Mouse (Mus musculus) CH12.LX (cell line): ENCODE measurements at regions not wholly inside any gene's neighbourhood (a gene's known extent, or its start where the extent isn't known, plus 50 kb on each side); places are given as distances from the start of the nearest gene placed in this dataset.

Source experiments
- CTCF ChIP-seq, 2 experiments: IDR thresholded peaks in 1 of 2; conservative IDR thresholded peaks in 1 of 2; 2 replicates each; pipeline ENCODE4 v1.5.1; 2011 to 2012; ENCODE audit warnings: low read depth in 2 of 2, low read length in 2 of 2, improper control_type of control experiment in 1 of 2, inconsistent platforms in 1 of 2, mild to moderate bottlenecking in 1 of 2, moderate library complexity in 1 of 2
- EP300 ChIP-seq: IDR thresholded peaks from 2 replicates; pipeline ENCODE4 v1.6.1; 2011; ENCODE audit warnings: low read length, improper control_type of control experiment
- JUN ChIP-seq: IDR thresholded peaks from 2 replicates; pipeline ENCODE4 v1.6.1; 2011; ENCODE audit warnings: low read depth, mild to moderate bottlenecking, low read length, improper control_type of control experiment, moderate library complexity; ENCODE audit not compliant: insufficient read depth
- POLR2AphosphoS2 ChIP-seq: IDR thresholded peaks from 2 replicates; pipeline ENCODE4 v1.6.1; 2011; ENCODE audit warnings: low read depth, low read length, improper control_type of control experiment
- ZC3H11A ChIP-seq: IDR thresholded peaks from 2 replicates; pipeline ENCODE4 v1.6.1; 2012; ENCODE audit warnings: low read depth, mild to moderate bottlenecking, inconsistent platforms, low read length, improper control_type of control experiment

- TF ChIP-seq CTCF (conservative IDR thresholded peaks at IDR 0.05 in 1 of 2, IDR thresholded peaks at IDR 0.05 in 1 of 2; ENCODE audit: low read depth in 2 of 2, low read length in 2 of 2) (no peak), POLR2AphosphoS2 (no peak), EP300 (no peak), JUN (no peak), ZC3H11A (no peak)
Measured at GRCm38 (mm10) chr7:124941527-124941926, 502.9 kb upstream of the Kdm8 start.
